Mouse (Mus musculus): ENCODE data around the gene Btla. TPM values are rescaled to one million over a fixed set of nuclear protein-coding genes. Genes with fewer than 3 reads are reported as not detected.

Gene Btla
- polyA plus RNA-seq, 1 experiment, result 0.02 TPM

DNA sequence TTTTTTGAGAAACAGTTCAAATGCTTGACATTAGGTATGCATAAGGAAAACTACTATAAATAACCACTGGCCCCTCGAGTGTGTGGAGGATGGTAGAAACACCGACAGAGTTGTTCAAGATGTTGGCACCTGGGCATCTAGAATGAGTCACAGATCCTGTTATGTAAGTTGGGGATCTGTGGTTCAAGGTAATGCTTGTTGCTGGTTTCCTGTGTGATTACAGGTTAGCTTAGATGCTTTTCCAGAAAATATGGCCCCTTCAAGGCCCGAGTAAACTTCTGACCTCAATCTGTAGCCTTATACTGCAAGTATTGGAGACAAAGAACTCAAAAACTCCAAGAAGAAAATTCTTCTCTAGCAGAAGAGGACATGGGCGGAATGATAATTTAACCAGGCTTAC, 19.7 kb upstream of the Btla start:
- no peaks in the 10 kb centered on the region for H3K36me3 ChIP-seq (ENCODE audit: control insufficient read depth, insufficient read depth)
- TF ChIP-seq MAX (IDR thresholded peaks at IDR 0.05) (no peak), MYOG (IDR thresholded peaks at IDR 0.05; ENCODE audit: control insufficient read depth, extremely low read depth, insufficient read length) (no peak), FOSL1 (IDR thresholded peaks at IDR 0.05; ENCODE audit: insufficient read depth, low read length, poor library complexity, severe bottlenecking) (no peak), CEBPB (IDR thresholded peaks at IDR 0.05; ENCODE audit: low read depth) (no peak), USF1 (IDR thresholded peaks at IDR 0.05; ENCODE audit: low read depth) (no peak), CTCF (IDR thresholded peaks at IDR 0.05; ENCODE audit: control insufficient read depth, insufficient read depth, insufficient read length) (no peak), MYOD1 (IDR thresholded peaks at IDR 0.05; ENCODE audit: control insufficient read depth, insufficient read length, low read depth) (no peak)
- H3ac ChIP-seq (ENCODE audit: control insufficient read depth, insufficient read length, low read depth), result no peak overlapping the region
- H3K79me3 ChIP-seq (ENCODE audit: low read depth), result no peaks in the 10 kb centered on the region
- H3K79me2 ChIP-seq (ENCODE audit: control insufficient read depth, insufficient read depth), result no peaks in the 10 kb centered on the region
- no peak overlapping the region for H3K4me3 ChIP-seq (ENCODE audit: insufficient read depth, poor library complexity, severe bottlenecking)
- H3K27me3 ChIP-seq (ENCODE audit: control insufficient read depth, insufficient read depth, insufficient read length), result no peaks in the 10 kb centered on the region

DNA sequence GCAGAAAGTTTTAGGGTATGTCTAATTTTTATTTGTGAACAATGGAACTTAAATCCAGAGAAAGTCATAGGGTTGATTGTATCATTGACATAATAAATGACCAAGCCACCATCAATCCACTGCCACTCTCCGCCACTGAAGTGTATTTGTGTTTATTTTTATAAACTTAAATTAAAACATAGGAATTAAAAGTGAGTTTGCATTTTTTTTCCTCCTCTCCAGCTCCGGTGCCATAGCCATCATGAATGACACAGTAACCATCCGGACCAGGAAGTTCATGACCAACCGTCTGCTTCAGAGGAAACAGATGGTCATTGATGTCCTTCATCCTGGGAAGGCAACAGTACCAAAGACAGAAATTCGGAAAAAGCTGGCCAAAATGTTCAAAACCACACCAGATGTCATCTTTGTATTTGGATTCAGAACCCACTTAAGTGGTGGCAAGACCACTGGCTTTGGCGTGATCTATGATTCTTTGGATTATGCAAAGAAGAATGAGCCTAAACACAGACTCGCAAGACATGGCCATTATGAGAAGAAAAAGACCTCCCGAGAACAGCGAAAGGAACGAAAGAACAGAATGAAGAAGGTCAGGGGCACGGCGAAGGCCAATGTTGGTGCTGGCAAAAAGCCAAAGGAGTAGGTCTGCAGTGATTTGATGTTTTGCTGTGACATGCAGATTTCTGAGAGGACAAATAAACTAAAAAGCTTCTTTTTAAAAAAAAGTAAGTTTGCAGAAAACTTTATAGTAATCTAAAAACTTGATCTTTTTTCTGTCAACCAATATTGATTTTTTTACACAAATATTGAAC, 19.1 kb upstream of the Btla start:
- Histone ChIP-seq H3K79me2 (ENCODE audit: control insufficient read depth, insufficient read depth) (no peaks in the 10 kb centered on the region), H3K4me3 (ENCODE audit: insufficient read depth, poor library complexity, severe bottlenecking) (no peak overlapping the region), H3K79me3 (ENCODE audit: low read depth) (no peaks in the 10 kb centered on the region), H3K27me3 (ENCODE audit: control insufficient read depth, insufficient read depth, insufficient read length) (no peaks in the 10 kb centered on the region), H3K36me3 (ENCODE audit: control insufficient read depth, insufficient read depth) (no peaks in the 10 kb centered on the region), H3ac (ENCODE audit: control insufficient read depth, insufficient read length, low read depth) (no peak overlapping the region)
- TF ChIP-seq MAX (IDR thresholded peaks at IDR 0.05) (no peak), FOSL1 (IDR thresholded peaks at IDR 0.05; ENCODE audit: insufficient read depth, low read length, poor library complexity, severe bottlenecking) (no peak), USF1 (IDR thresholded peaks at IDR 0.05; ENCODE audit: low read depth) (no peak), MYOD1 (IDR thresholded peaks at IDR 0.05; ENCODE audit: control insufficient read depth, insufficient read length, low read depth) (no peak), CEBPB (IDR thresholded peaks at IDR 0.05; ENCODE audit: low read depth) (no peak), CTCF (IDR thresholded peaks at IDR 0.05; ENCODE audit: control insufficient read depth, insufficient read depth, insufficient read length) (no peak), MYOG (IDR thresholded peaks at IDR 0.05; ENCODE audit: control insufficient read depth, extremely low read depth, insufficient read length) (no peak)

DNA sequence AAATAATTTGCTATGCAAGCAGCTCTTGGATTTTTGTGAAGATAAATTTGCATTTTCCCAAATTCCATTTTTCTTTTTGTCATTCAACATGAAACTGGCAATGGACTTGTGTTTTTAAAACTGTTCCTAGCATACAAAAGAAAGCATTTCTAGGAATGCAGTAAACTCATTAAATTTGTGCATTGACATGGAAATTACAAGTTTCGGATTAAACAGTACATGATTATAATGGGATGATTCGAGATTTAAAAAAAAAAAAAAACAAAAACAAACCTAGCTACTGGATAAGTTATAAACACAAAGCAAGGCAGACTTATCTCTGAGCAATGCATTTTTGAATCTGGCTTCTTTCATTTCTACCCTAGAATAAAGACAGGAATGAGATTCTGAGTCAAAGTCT, 2.1 kb upstream of the Btla start:
- TF ChIP-seq MAX (IDR thresholded peaks at IDR 0.05) (no peak), MYOG (IDR thresholded peaks at IDR 0.05; ENCODE audit: control insufficient read depth, extremely low read depth, insufficient read length) (no peak), USF1 (IDR thresholded peaks at IDR 0.05; ENCODE audit: low read depth) (no peak), CEBPB (IDR thresholded peaks at IDR 0.05; ENCODE audit: low read depth) (no peak), MYOD1 (IDR thresholded peaks at IDR 0.05; ENCODE audit: control insufficient read depth, insufficient read length, low read depth) (no peak), CTCF (IDR thresholded peaks at IDR 0.05; ENCODE audit: control insufficient read depth, insufficient read depth, insufficient read length) (no peak), FOSL1 (IDR thresholded peaks at IDR 0.05; ENCODE audit: insufficient read depth, low read length, poor library complexity, severe bottlenecking) (no peak)
- no peaks in the 10 kb centered on the region for H3K27me3 ChIP-seq (ENCODE audit: control insufficient read depth, insufficient read depth, insufficient read length)
- no peaks in the 10 kb centered on the region for H3K36me3 ChIP-seq (ENCODE audit: control insufficient read depth, insufficient read depth)
- H3K4me3 ChIP-seq (ENCODE audit: insufficient read depth, poor library complexity, severe bottlenecking), result no peak overlapping the region
- H3K79me3 ChIP-seq (ENCODE audit: low read depth), result no peaks in the 10 kb centered on the region
- no peaks in the 10 kb centered on the region for H3K79me2 ChIP-seq (ENCODE audit: control insufficient read depth, insufficient read depth)
- H3ac ChIP-seq (ENCODE audit: control insufficient read depth, insufficient read length, low read depth), result no peak overlapping the region

DNA sequence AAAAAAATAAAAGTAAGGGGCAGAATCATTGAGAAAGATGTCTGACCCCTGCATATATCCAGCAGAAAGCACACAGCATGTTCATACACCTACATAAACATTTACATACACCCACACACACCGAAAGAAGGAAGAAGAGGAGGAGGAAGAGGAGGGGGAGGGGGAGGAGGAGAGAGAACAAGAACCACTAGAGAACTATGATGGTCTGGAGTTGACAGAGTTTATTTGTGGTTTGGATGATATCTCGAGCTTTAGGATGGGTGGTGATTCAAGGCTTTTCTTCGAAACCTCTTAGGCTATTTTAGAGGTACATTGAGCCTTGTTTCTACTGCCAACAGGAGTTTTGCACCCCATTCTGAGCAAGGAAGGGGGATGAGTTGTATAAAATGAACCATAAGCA, 1.3 kb upstream of the Btla start:
- Histone ChIP-seq H3K36me3 (ENCODE audit: control insufficient read depth, insufficient read depth) (no peaks in the 10 kb centered on the region), H3K4me3 (ENCODE audit: insufficient read depth, poor library complexity, severe bottlenecking) (no peak overlapping the region), H3K79me3 (ENCODE audit: low read depth) (no peaks in the 10 kb centered on the region), H3ac (ENCODE audit: control insufficient read depth, insufficient read length, low read depth) (no peak overlapping the region), H3K27me3 (ENCODE audit: control insufficient read depth, insufficient read depth, insufficient read length) (no peaks in the 10 kb centered on the region), H3K79me2 (ENCODE audit: control insufficient read depth, insufficient read depth) (no peaks in the 10 kb centered on the region)
- TF ChIP-seq CTCF (IDR thresholded peaks at IDR 0.05; ENCODE audit: control insufficient read depth, insufficient read depth, insufficient read length) (no peak), FOSL1 (IDR thresholded peaks at IDR 0.05; ENCODE audit: insufficient read depth, low read length, poor library complexity, severe bottlenecking) (no peak), USF1 (IDR thresholded peaks at IDR 0.05; ENCODE audit: low read depth) (no peak), MYOD1 (IDR thresholded peaks at IDR 0.05; ENCODE audit: control insufficient read depth, insufficient read length, low read depth) (no peak), MAX (IDR thresholded peaks at IDR 0.05) (no peak), MYOG (IDR thresholded peaks at IDR 0.05; ENCODE audit: control insufficient read depth, extremely low read depth, insufficient read length) (no peak), CEBPB (IDR thresholded peaks at IDR 0.05; ENCODE audit: low read depth) (no peak)

DNA sequence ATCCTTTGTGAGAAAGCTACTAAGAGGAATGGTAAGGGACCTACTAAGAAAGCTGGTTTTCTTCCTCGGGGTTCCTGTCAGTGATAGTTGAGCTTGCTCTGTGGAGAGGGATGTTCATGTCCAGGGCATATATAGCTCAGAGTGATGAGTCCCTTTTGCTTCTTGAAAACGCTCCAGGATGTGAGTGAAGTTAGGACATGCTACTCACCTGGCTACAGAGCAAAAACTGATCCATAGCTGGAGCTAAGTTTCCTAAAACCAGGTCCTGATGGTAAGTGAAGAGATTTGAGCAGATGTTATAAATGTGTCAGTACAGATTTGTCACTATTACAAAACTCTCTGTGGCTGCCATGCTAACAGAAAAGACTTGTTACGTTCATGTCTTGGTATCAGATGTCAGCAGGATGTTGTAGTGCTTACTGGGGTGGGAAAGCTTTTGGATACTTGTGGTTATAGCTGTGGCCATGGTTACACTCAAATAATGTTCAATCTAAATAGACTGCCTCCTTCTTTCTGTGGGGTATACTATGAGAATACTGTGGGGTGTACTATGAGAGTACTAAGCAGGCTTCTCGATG, 405 bp downstream of the Btla start:
- no peak overlapping the region for H3ac ChIP-seq (ENCODE audit: control insufficient read depth, insufficient read length, low read depth)
- TF ChIP-seq CTCF (IDR thresholded peaks at IDR 0.05; ENCODE audit: control insufficient read depth, insufficient read depth, insufficient read length), result no peak
- TF ChIP-seq CEBPB (IDR thresholded peaks at IDR 0.05; ENCODE audit: low read depth), result no peak
- TF ChIP-seq MYOD1 (IDR thresholded peaks at IDR 0.05; ENCODE audit: control insufficient read depth, insufficient read length, low read depth), result no peak
- TF ChIP-seq FOSL1 (IDR thresholded peaks at IDR 0.05; ENCODE audit: insufficient read depth, low read length, poor library complexity, severe bottlenecking), result no peak
- no peak for TF ChIP-seq MYOG (IDR thresholded peaks at IDR 0.05; ENCODE audit: control insufficient read depth, extremely low read depth, insufficient read length)
- no peak for TF ChIP-seq MAX (IDR thresholded peaks at IDR 0.05)
- TF ChIP-seq USF1 (IDR thresholded peaks at IDR 0.05; ENCODE audit: low read depth), result no peak

More for the DNA sequence above, 405 bp downstream of the Btla start:
- Histone ChIP-seq H3K27me3 (ENCODE audit: control insufficient read depth, insufficient read depth, insufficient read length) (no peaks in the 10 kb centered on the region), H3K79me3 (ENCODE audit: low read depth) (no peaks in the 10 kb centered on the region), H3K36me3 (ENCODE audit: control insufficient read depth, insufficient read depth) (no peaks in the 10 kb centered on the region), H3K4me3 (ENCODE audit: insufficient read depth, poor library complexity, severe bottlenecking) (no peak overlapping the region), H3K79me2 (ENCODE audit: control insufficient read depth, insufficient read depth) (no peaks in the 10 kb centered on the region)
